Mouse (Mus musculus): Measurements from ENCODE around the gene Rps15.

- peak; percentile 35; the same call in 1 of the 2 replicates for TF ChIP-seq CTCF (IDR thresholded peaks at IDR 0.05; ENCODE audit: low read depth, low read length)
- TF ChIP-seq POLR2A (IDR thresholded peaks at IDR 0.05; ENCODE audit: extremely low read depth, insufficient read depth, low read length), result no peak
These were observed 47.4 kb upstream of the Rps15 start for GRCm38 (mm10) chr10:80244791-80245399.

All from liver, adult 2 months (tissue).